Mouse (Mus musculus) heart, postnatal 0 days (tissue): ENCODE results near the gene Prrxl1. TPM values are rescaled to one million over a fixed set of nuclear protein-coding genes. Genes with fewer than 3 reads are reported as not detected.

ENCODE experiments used
- ATAC-seq: fragments of 200-750 bp; cut with Nextera tagmentation; 2 replicates; pipeline ENCODE4 v1.8.0; 2017; ENCODE audit warnings: low read depth, moderate number of reproducible peaks, moderate library complexity; ENCODE audit not compliant: insufficient read depth
- DNase-seq: peaks from one replicate; pipeline ENCODE4 v3.0.0-alpha.2; 2016; ENCODE audit warnings: low spot score
- H3K27ac ChIP-seq: fragments of 300-500 bp; sonication (generic); 2 replicates; pipeline ENCODE4 v1.5.1; 2014; ENCODE audit warnings: low read depth, mild to moderate bottlenecking
- H3K27me3 ChIP-seq: fragments of 300-500 bp; sonication (generic); 2 replicates; pipeline ENCODE4 v1.6.1; 2014; ENCODE audit warnings: low read length, mixed read lengths; ENCODE audit not compliant: control insufficient read depth, insufficient read depth
- H3K36me3 ChIP-seq: fragments of 300-500 bp; sonication (generic); replicated peaks from 2 replicates; pipeline ENCODE4 v1.6.1; 2014; ENCODE audit warnings: low read length, mixed read lengths; ENCODE audit not compliant: control insufficient read depth, insufficient read depth
- H3K4me1 ChIP-seq: fragments of 300-500 bp; sonication (generic); 2 replicates; pipeline ENCODE4 v1.6.1; 2014; ENCODE audit warnings: antibody characterized with exemption; ENCODE audit not compliant: control insufficient read depth, insufficient read depth
- H3K4me2 ChIP-seq: fragments of 300-500 bp; sonication (generic); 2 replicates; pipeline ENCODE4 v1.6.1; 2014; ENCODE audit warnings: low read depth, mild to moderate bottlenecking, low read length, moderate library complexity
- H3K4me3 ChIP-seq: fragments of 300-500 bp; sonication (generic); 2 replicates; pipeline ENCODE4 v1.5.1; 2014; ENCODE audit warnings: low read depth, low read length
- H3K9ac ChIP-seq: fragments of 300-500 bp; sonication (generic); replicated peaks from 2 replicates; pipeline ENCODE4 v1.6.1; 2014; ENCODE audit warnings: low read depth, low read length, mixed read lengths
- H3K9me3 ChIP-seq: fragments of 300-500 bp; sonication (generic); replicated peaks from 2 replicates; pipeline ENCODE4 v1.6.1; 2016; ENCODE audit warnings: low read length; ENCODE audit not compliant: control insufficient read depth
- CTCF ChIP-seq: IDR thresholded peaks from 2 replicates; pipeline ENCODE4 v1.5.1; 2016; ENCODE audit warnings: antibody characterized with exemption, control low read depth, low read depth
- EP300 ChIP-seq: IDR thresholded peaks from 2 replicates; pipeline ENCODE4 v1.6.1; 2016; ENCODE audit warnings: antibody characterized with exemption, low read depth
- WGBS: fragments of 180-500 bp; shearing (Covaris S2); extraction: QIAGEN DNeasy Blood & Tissue Kit; methylation state at CpG from one replicate; pipeline ENCODE4 v1.1.7; 2014; 5-methylcytosine and 5-hydroxymethylcytosine counted together
- polyA plus RNA-seq: library from polyadenylated mRNA; unstranded; fragments of >200 nt; fragmentation: Nextera tagmentation; extraction: Ambion mirVana; gene quantifications from 2 replicates; pipeline ENCODE4 v1.2.1, GENCODE M21; 2015
- total RNA-seq: library from RNA; depleted of rRNA; stranded (reverse); fragments of >200 nt; gene quantifications from 2 replicates; pipeline ENCODE4 v1.2.3, GENCODE M21; 2014; ENCODE audit warnings: low replicate concordance

Gene Prrxl1
- total and polyA plus RNA-seq, 2 experiments from 2014 or later, result not detected

DNA sequence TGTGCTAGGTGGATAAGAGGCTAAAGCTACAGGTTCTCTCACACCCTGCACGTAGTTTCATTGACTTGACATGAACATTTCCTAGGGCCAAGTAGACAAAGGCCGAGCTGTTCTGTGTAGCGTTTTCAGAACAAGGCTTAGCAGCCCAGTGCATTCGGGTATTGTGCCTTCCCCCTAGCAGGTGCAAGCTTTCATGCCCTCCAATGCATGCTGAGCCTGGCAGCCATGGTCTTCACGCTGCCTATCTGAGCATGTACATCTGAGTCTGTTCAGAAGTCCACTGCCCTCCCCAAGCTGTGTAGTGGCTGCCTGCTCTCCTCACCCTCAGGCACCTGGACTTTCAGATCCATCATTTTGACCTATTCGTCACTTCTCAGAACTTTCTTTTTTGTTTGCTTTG lies 35.5 kb upstream of the Prrxl1 start:
- H3K36me3 ChIP-seq, result peaks cover 80% of the 10 kb centered on the region

DNA sequence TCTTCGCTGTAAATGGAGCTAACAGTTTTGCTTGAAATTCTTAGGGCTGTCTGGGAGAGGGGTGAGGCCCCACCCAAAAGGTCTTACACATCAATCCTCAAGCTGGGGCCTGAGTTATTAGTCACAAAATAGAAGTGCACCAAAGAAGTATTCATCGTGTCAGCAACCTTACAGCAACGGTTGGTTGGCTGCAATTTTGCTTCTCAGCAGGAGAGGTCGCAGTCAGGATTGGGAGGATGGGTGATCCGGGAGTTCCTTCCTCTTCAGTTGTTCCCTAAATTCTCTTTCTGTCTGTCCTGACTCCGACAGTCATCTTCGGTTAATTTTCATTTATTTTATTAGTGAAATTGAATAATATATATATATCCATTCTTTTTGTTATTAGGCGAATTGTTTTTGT lies 26.7 kb upstream of the Prrxl1 start:
- H3K4me3 ChIP-seq, result no peak overlapping the region
- no peak overlapping the region for H3K27ac ChIP-seq
- DNase-seq (no peak), ATAC-seq (no peak)
- no peak overlapping the region for H3K9ac ChIP-seq
- no peak overlapping the region for H3K4me2 ChIP-seq
- 59% methylated on average over 8 of the region's 8 CpGs for WGBS
- peaks cover 75% of the 10 kb centered on the region for H3K36me3 ChIP-seq
- H3K27me3 ChIP-seq, result no peaks in the 10 kb centered on the region
- H3K4me1 ChIP-seq, result no peaks in the 10 kb centered on the region
- H3K9me3 ChIP-seq, result no peaks in the 10 kb centered on the region
- TF ChIP-seq CTCF (no peak; the same call in 1 of the 2 replicates), EP300 (no peak)

More for the DNA sequence above, 35.5 kb upstream of the Prrxl1 start:
- DNase-seq, result no peak
- H3K27me3 ChIP-seq, result no peaks in the 10 kb centered on the region
- no peak overlapping the region for H3K4me2 ChIP-seq
- H3K9ac ChIP-seq, result no peak overlapping the region
- no peaks in the 10 kb centered on the region for H3K9me3 ChIP-seq
- TF ChIP-seq CTCF (no peak), EP300 (no peak)
- WGBS, result 95% methylated on average over 6 of the region's 6 CpGs
- H3K4me1 ChIP-seq, result no peaks in the 10 kb centered on the region
- H3K27ac ChIP-seq, result no peak overlapping the region
- no peak overlapping the region for H3K4me3 ChIP-seq
- no peak for ATAC-seq

DNA sequence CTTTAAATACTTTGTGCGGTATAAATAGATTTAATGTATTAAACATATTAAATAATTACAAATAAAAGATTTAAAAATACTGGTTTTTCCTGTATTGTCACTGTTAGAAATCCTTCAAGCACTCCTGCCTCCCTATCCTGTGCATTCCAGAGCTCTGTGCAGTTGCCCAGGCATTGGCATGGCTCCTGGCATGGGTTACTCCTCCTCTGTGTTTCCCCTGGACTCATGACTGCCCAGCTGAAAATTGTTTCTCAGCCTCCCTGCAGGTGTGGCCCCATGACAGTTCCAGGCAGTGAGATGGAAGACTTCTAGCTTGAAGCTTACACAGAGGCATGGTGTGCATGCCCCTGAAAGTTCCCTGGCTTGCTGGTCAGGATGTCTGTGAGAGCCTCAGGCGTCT lies 20.8 kb upstream of the Prrxl1 start:
- Histone ChIP-seq H3K4me3 (no peak overlapping the region), H3K36me3 (peaks cover 29% of the 10 kb centered on the region), H3K4me2 (no peak overlapping the region), H3K9ac (no peak overlapping the region), H3K27ac (no peak overlapping the region), H3K27me3 (no peaks in the 10 kb centered on the region), H3K4me1 (no peaks in the 10 kb centered on the region), H3K9me3 (no peaks in the 10 kb centered on the region)
- WGBS, result 91% methylated on average over 2 of the region's 2 CpGs
- ATAC-seq, result no peak
- DNase-seq, result no peak
- TF ChIP-seq CTCF (no peak), EP300 (no peak)

DNA sequence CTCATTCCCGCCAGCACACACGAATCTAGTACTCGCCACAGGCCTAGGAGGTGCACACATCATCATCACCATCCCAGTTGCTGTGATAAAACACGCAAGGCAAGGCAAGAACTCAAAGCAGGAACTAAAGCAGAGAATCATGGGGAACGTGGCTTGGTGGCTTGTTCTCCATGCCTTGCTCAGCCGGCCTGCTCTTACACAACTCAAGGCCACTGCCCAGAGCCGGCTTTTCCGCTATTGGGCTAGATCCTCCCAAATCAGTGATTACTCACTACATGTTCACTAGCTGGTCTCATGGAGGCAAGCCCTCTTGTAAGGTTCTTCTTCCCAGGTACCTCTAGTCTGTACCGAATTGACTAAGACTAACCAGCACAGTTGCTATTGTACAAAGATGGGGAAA lies 15.5 kb upstream of the Prrxl1 start:
- H3K9ac ChIP-seq, result no peak overlapping the region
- H3K4me3 ChIP-seq, result no peak overlapping the region
- H3K36me3 ChIP-seq, result no peaks in the 10 kb centered on the region
- H3K9me3 ChIP-seq, result no peaks in the 10 kb centered on the region
- DNase-seq, result no peak
- no peak overlapping the region for H3K4me2 ChIP-seq
- H3K27me3 ChIP-seq, result no peaks in the 10 kb centered on the region
- TF ChIP-seq CTCF, result no peak
- no peak for TF ChIP-seq EP300
- no peaks in the 10 kb centered on the region for H3K4me1 ChIP-seq
- 82% methylated on average over 9 of the region's 9 CpGs for WGBS
- no peak for ATAC-seq
- H3K27ac ChIP-seq, result no peak overlapping the region

DNA sequence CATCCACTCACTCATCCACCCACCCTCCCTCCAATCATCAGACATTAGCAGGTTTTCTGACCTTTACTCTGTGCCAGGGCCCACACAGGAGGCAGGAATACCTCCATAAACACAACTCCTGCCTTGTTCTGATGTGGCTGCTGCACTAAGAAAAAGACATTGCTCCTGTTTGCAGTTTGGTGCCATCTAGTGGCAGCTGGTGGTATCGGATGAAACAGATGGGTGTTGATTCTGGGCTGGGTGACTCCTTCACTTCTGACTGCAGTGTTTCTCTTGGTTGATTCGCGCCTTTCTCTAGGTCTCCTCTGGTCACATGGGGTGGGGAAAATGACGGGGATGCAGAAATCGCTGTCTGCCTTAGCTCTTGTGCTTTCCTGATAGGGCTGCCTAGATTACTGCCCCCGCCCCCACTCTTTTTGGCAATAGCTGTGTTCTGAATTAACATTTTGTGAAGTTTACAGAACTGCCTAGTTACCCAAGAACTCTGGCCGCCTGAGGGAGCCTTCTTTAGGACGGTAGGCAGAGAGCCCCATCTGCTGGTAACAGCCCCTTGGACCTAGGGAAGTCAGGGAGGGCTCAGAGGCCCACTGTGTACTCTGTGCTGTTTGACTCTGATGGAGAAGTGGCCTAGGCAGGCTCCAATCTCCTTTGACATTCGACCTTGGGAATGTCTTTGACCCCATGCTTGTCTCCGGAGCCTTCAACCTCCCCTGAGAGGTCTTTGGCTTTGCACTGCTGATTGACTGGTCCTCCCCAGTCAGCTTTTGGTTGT lies 12.0 kb upstream of the Prrxl1 start:
- DNase-seq (peak; percentile 37), ATAC-seq (no peak; the same call in 1 of the 2 replicates)
- Histone ChIP-seq H3K36me3 (no peaks in the 10 kb centered on the region), H3K27me3 (no peaks in the 10 kb centered on the region), H3K4me2 (no peak overlapping the region), H3K4me1 (no peaks in the 10 kb centered on the region), H3K27ac (no peak overlapping the region), H3K4me3 (no peak overlapping the region), H3K9me3 (no peaks in the 10 kb centered on the region), H3K9ac (no peak overlapping the region)
- WGBS, result 15% methylated on average over 10 of the region's 10 CpGs
- TF ChIP-seq EP300 (no peak), CTCF (peak; percentile 93)

DNA sequence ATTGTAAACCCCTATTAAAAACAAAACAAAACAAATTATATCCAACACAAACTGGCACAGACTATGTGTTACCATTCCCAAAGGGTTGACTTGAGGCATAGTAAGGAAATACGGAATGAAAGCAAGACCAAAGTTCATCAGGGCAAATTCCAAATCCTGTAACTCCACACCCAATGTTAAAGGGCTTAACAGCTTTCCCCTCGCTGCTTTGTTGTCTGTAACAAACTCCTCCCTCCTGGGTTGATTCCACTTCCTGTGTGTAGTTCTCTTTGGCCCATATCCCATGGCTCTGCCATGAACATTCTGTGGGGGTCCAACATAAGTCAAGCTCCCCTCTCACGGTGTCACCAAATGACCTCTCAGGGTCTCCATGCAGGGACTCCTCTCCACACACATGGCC lies 8.8 kb upstream of the Prrxl1 start:
- Histone ChIP-seq H3K27ac (no peak overlapping the region), H3K4me2 (no peak overlapping the region), H3K9ac (no peak overlapping the region), H3K4me1 (no peaks in the 10 kb centered on the region), H3K4me3 (no peak overlapping the region), H3K27me3 (peaks cover 28% of the 10 kb centered on the region), H3K9me3 (no peaks in the 10 kb centered on the region), H3K36me3 (no peaks in the 10 kb centered on the region)
- no peak for ATAC-seq
- TF ChIP-seq CTCF, result no peak
- no peak for TF ChIP-seq EP300
- 61% methylated on average over 3 of the region's 3 CpGs for WGBS
- no peak for DNase-seq
